Mouse (Mus musculus) embryonic facial prominence, embryonic 15.5 days (tissue): ENCODE data around the gene Rxrb. TPM values are rescaled to one million over a fixed set of nuclear protein-coding genes. Genes with fewer than 3 reads are reported as not detected.
"Not testable (repeated sequence)": the region's sequence is repeated elsewhere in the genome, so short reads cannot be mapped to it uniquely, and the experiment has no call there.

Source experiments
- ATAC-seq: fragments of 200-750 bp; cut with Nextera tagmentation; 2 replicates; pipeline ENCODE4 v1.8.0; 2017; ENCODE audit warnings: low read depth, moderate TSS enrichment; ENCODE audit not compliant: insufficient number of reproducible peaks, low FRiP score, low TSS enrichment
- H3K27ac ChIP-seq: fragments of 300-500 bp; sonication (generic); replicated peaks from 2 replicates; pipeline ENCODE4 v1.5.1; 2015; ENCODE audit warnings: mild to moderate bottlenecking, inconsistent platforms
- H3K27me3 ChIP-seq: fragments of 300-500 bp; sonication (generic); 2 replicates; pipeline ENCODE4 v1.6.1; 2015; ENCODE audit warnings: inconsistent platforms
- H3K36me3 ChIP-seq: fragments of 300-500 bp; sonication (generic); 2 replicates; pipeline ENCODE4 v1.6.1; 2015; ENCODE audit warnings: mild to moderate bottlenecking, inconsistent platforms
- H3K4me1 ChIP-seq: fragments of 300-500 bp; sonication (generic); 2 replicates; pipeline ENCODE4 v1.6.1; 2015; ENCODE audit warnings: inconsistent platforms
- H3K4me2 ChIP-seq: fragments of 300-500 bp; sonication (generic); replicated peaks from 2 replicates; pipeline ENCODE4 v1.6.1; 2015; ENCODE audit warnings: mild to moderate bottlenecking, inconsistent platforms
- H3K4me3 ChIP-seq: fragments of 300-500 bp; sonication (generic); replicated peaks from 2 replicates; pipeline ENCODE4 v1.5.1; 2015; ENCODE audit warnings: mild to moderate bottlenecking, inconsistent platforms
- H3K9ac ChIP-seq: fragments of 300-500 bp; sonication (generic); 2 replicates; pipeline ENCODE4 v1.6.1; 2015; ENCODE audit warnings: inconsistent platforms
- H3K9me3 ChIP-seq: fragments of 300-500 bp; sonication (generic); replicated peaks from 2 replicates; pipeline ENCODE4 v1.6.1; 2016; ENCODE audit warnings: inconsistent platforms
- WGBS: fragments of 180-500 bp; shearing (Covaris S2); methylation state at CpG from one replicate; pipeline ENCODE4 v1.1.7; 2015; 5-methylcytosine and 5-hydroxymethylcytosine counted together
- polyA plus RNA-seq: library from polyadenylated mRNA; unstranded; fragments of >200 nt; fragmentation: Nextera tagmentation; extraction: Ambion mirVana; gene quantifications from 2 replicates; pipeline ENCODE4 v1.2.1, GENCODE M21; 2015

Rxrb gene
- polyA plus RNA-seq, result 53.0 and 54.6 TPM in 2 replicates

- Histone ChIP-seq H3K27me3 (no peaks in the 10 kb centered on the region), H3K4me3 (peak within 1 kb of the TSS; percentile 72), H3K27ac (peak within 1 kb of the TSS; percentile 98), H3K9me3 (no peaks in the 10 kb centered on the region), H3K4me1 (peaks cover 59% of the 10 kb centered on the region), H3K36me3 (peaks cover 45% of the 10 kb centered on the region), H3K9ac (peak within 1 kb of the TSS; percentile 97), H3K4me2 (peak within 1 kb of the TSS; percentile 94)
- ATAC-seq, result peak; percentile 83
- WGBS, result under 1% methylated on average over 84 of the region's 88 CpGs
Observed at GRCm38 (mm10) chr17:34031465-34032173, at the start of gene Rxrb, which contains the start of gene Slc39a7. Gene Rxrb (plus strand): TSS chr17:34031812. Gene Slc39a7 (minus strand): TSS chr17:34031682.

DNA sequence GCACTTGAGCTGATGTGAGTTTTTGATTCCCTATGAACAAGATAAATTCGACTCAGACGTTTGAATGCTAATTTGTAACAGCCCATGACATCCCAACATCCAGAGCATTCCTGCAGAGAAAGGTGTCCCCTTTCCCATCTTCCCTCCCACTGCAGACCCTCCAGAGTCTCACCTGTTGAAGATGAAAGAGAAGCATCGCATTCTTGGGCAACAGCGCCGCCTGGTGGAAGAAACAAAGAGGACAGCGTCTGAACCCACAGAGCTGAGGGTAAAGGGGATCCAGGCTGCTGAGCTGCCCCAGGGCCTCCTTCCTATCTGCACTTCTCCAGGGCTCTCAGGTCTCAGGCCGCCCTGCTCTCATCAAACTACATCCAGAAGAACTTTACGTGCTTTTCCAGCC is 49.5 kb upstream of the Rxrb start:
- ATAC-seq, H3K9ac ChIP-seq, H3K36me3 ChIP-seq, H3K9me3 ChIP-seq: not testable (repeated sequence)
- Histone ChIP-seq H3K4me1 (peaks cover 27% of the 10 kb centered on the region), H3K4me3 (peak overlapping the region; percentile 57; the same call in 1 of the 2 replicates), H3K27ac (0 out of 2 replicates have a peak overlapping the region, but pooled peaks have one; percentile 94), H3K27me3 (peaks cover 34% of the 10 kb centered on the region), H3K4me2 (peak overlapping the region; percentile 63)
- WGBS, result 9% methylated on average over 8 of the region's 8 CpGs

- Histone ChIP-seq H3K4me3 (no peak overlapping the region), H3K4me2 (no peak overlapping the region), H3K9me3 (no peaks in the 10 kb centered on the region), H3K27me3 (peaks cover 12% of the 10 kb centered on the region; the same call in 1 of the 2 replicates), H3K36me3 (no peaks in the 10 kb centered on the region), H3K4me1 (no peaks in the 10 kb centered on the region), H3K9ac (no peak overlapping the region), H3K27ac (no peak overlapping the region)
- ATAC-seq, result no peak
- WGBS, result 28% methylated on average over 10 of the region's 10 CpGs
Observed at GRCm38 (mm10) chr17:33991788-33992664, 39.6 kb upstream of the Rxrb start.

DNA sequence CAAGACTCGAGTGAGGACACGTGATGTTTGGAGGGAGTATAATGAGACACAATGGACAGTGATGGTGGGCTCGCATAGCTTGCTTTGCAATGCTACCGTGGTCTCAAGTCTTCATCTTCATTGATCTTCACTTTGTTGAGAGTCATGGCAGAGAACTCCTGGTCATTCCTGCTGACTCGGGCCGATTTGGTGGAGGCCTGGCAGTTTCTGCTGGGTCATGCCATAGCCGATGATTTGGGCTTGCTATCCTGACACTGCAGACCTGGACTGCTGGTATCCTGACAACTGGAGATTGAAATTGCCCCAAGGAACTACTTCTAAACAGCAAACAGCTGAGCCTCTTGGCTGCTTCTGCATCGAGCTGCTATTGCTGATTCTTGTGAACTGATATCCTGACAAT is 36.7 kb upstream of the Rxrb start:
- H3K4me2 ChIP-seq, result no peak overlapping the region
- no peaks in the 10 kb centered on the region for H3K9me3 ChIP-seq
- peaks cover 9% of the 10 kb centered on the region for H3K4me1 ChIP-seq
- H3K4me3 ChIP-seq, result no peak overlapping the region
- H3K27ac ChIP-seq, result no peak overlapping the region
- H3K36me3 ChIP-seq, result no peaks in the 10 kb centered on the region
- H3K9ac ChIP-seq, result no peak overlapping the region
- ATAC-seq, result no peak
- peaks cover 18% of the 10 kb centered on the region for H3K27me3 ChIP-seq
- WGBS, result 84% methylated on average over 8 of the region's 8 CpGs

- ATAC-seq, result no peak
- H3K4me1 ChIP-seq, result peaks cover 15% of the 10 kb centered on the region
- H3K36me3 ChIP-seq, result no peaks in the 10 kb centered on the region
- H3K9ac ChIP-seq, result no peak overlapping the region
- peaks cover 25% of the 10 kb centered on the region for H3K27me3 ChIP-seq
- H3K4me3 ChIP-seq, result no peak overlapping the region
- no peaks in the 10 kb centered on the region for H3K9me3 ChIP-seq
- no peak overlapping the region for H3K27ac ChIP-seq
- 62% methylated on average over 3 of the region's 3 CpGs for WGBS
- H3K4me2 ChIP-seq, result no peak overlapping the region
Observed at GRCm38 (mm10) chr17:33995651-33996050, 36.0 kb upstream of the Rxrb start.

DNA sequence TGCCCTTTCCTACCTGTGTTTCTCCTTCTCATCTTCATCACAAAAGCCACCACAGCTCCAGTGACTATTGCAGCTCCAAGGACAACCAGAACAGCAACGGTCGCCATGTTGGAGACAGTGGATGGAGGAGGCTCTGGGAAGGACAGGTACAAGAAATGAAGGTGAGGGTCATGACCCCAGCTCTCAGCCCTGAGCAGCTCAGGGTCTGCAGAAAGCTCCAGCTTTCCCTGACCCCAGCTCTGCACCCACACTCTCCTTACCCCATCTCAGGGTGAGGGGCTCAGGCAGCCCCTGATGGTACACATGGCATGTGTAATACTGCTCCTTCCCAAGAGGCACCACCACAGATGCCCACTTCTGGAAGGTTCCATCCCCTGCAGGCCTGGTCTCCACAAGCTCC is 34.6 kb upstream of the Rxrb start:
- Histone ChIP-seq H3K27me3 (peaks cover 39% of the 10 kb centered on the region), H3K4me1 (peaks cover 15% of the 10 kb centered on the region)
- WGBS, result 89% methylated on average over 2 of the region's 2 CpGs

GRCm38 (mm10) chr17:33998697-33999096 is 32.9 kb upstream of the Rxrb start:
- not testable (repeated sequence) for H3K36me3 ChIP-seq, ATAC-seq, H3K4me2 ChIP-seq, H3K9me3 ChIP-seq, H3K4me3 ChIP-seq, H3K9ac ChIP-seq, H3K27ac ChIP-seq
- 48% methylated on average over 5 of the region's 5 CpGs for WGBS
- H3K4me1 ChIP-seq, result peaks cover 15% of the 10 kb centered on the region
- peaks cover 43% of the 10 kb centered on the region for H3K27me3 ChIP-seq

More for the DNA sequence above, 34.6 kb upstream of the Rxrb start:
- not testable (repeated sequence) for H3K9ac ChIP-seq, ATAC-seq, H3K9me3 ChIP-seq, H3K4me3 ChIP-seq, H3K4me2 ChIP-seq, H3K36me3 ChIP-seq, H3K27ac ChIP-seq

- peaks cover 43% of the 10 kb centered on the region for H3K27me3 ChIP-seq
- ATAC-seq, result no peak; the same call in 1 of the 2 replicates
- WGBS, result 1% methylated on average over 81 of the region's 87 CpGs
Observed at GRCm38 (mm10) chr17:33999341-34000149, 32.1 kb upstream of the Rxrb start.

GRCm38 (mm10) chr17:34000150-34000537 is 31.5 kb upstream of the Rxrb start, which contains the start of gene H2-K1:
Gene H2-K1 (minus strand): TSS chr17:34000347.
- Histone ChIP-seq H3K9me3 (no peaks in the 10 kb centered on the region), H3K4me3 (peak within 1 kb of the TSS; percentile 56), H3K27ac (no peak within 1 kb of the TSS), H3K27me3 (peaks cover 43% of the 10 kb centered on the region), H3K4me2 (peak within 1 kb of the TSS; percentile 99), H3K9ac (peak within 1 kb of the TSS; percentile 33), H3K4me1 (peaks cover 15% of the 10 kb centered on the region), H3K36me3 (no peaks in the 10 kb centered on the region)
- WGBS, result under 1% methylated on average over 27 of the region's 30 CpGs
- peak; percentile 77 for ATAC-seq

More at GRCm38 (mm10) chr17:33999341-34000149, 32.1 kb upstream of the Rxrb start:
- peaks cover 15% of the 10 kb centered on the region for H3K4me1 ChIP-seq
- peak overlapping the region; percentile 33 for H3K9ac ChIP-seq
- H3K36me3 ChIP-seq, result no peaks in the 10 kb centered on the region
- H3K9me3 ChIP-seq, result no peaks in the 10 kb centered on the region
- no peak overlapping the region for H3K27ac ChIP-seq
- H3K4me2 ChIP-seq, result peak overlapping the region; percentile 99
- H3K4me3 ChIP-seq, result peak overlapping the region; percentile 56

GRCm38 (mm10) chr17:34000796-34001195 is 30.8 kb upstream of the Rxrb start:
- not testable (repeated sequence) for ATAC-seq, H3K36me3 ChIP-seq, H3K9me3 ChIP-seq, H3K27ac ChIP-seq, H3K9ac ChIP-seq, H3K4me2 ChIP-seq
- H3K27me3 ChIP-seq, result peaks cover 43% of the 10 kb centered on the region
- H3K4me3 ChIP-seq, result 0 out of 2 replicates have a peak overlapping the region, but pooled peaks have one; percentile 56
- peaks cover 15% of the 10 kb centered on the region for H3K4me1 ChIP-seq
- 42% methylated on average over 2 of the region's 2 CpGs for WGBS
